Mouse (Mus musculus) MEL (cell line): ENCODE data around the gene Tbcb. TPM values are rescaled to one million over a fixed set of nuclear protein-coding genes. Genes with fewer than 3 reads are reported as not detected.
A peak's percentile ranks its signal among the peaks of the same experiment; 100 is the strongest.

ENCODE experiments used
- DNase-seq: peaks from one replicate; pipeline ENCODE4 v3.0.0; 2011; ENCODE audit warnings: low read depth, low spot score
- H3K27ac ChIP-seq: 2 replicates; pipeline ENCODE4 v1.5.1; 2012; ENCODE audit warnings: low read depth, mild to moderate bottlenecking, control low read depth, low read length, moderate library complexity; ENCODE audit not compliant: control insufficient read depth
- H3K27me3 ChIP-seq, 2 experiments: fragments of 150-350 bp in 1 of 2; sonication (generic) in 1 of 2; 2 replicates each; pipeline ENCODE4 v1.6.1; 2012; ENCODE audit warnings: low read length in 2 of 2, mild to moderate bottlenecking in 2 of 2, improper control_type of control experiment in 1 of 2, moderate library complexity in 1 of 2; ENCODE audit not compliant: insufficient read depth in 2 of 2, control insufficient read depth in 1 of 2
- H3K36me3 ChIP-seq, 2 experiments: 2 replicates each; pipeline ENCODE4 v1.6.1; 2012 to 2014; ENCODE audit warnings: low read length in 2 of 2, improper control_type of control experiment in 1 of 2, inconsistent platforms in 1 of 2, mild to moderate bottlenecking in 1 of 2; ENCODE audit not compliant: insufficient read depth in 2 of 2, control insufficient read depth in 1 of 2
- H3K4me1 ChIP-seq, 2 experiments: fragments of 150-350 bp in 1 of 2; sonication (generic) in 1 of 2; 2 replicates each; pipeline ENCODE4 v1.6.1; 2012; ENCODE audit warnings: low read length in 2 of 2, improper control_type of control experiment in 1 of 2, mild to moderate bottlenecking in 1 of 2; ENCODE audit not compliant: insufficient read depth in 2 of 2, control insufficient read depth in 1 of 2
- H3K4me3 ChIP-seq, 2 experiments: fragments of 150-350 bp in 1 of 2; sonication (generic) in 1 of 2; 2 replicates each; pipeline ENCODE4 v1.5.1; 2012; ENCODE audit warnings: low read depth in 2 of 2, low read length in 2 of 2, mild to moderate bottlenecking in 2 of 2, moderate library complexity in 2 of 2, control low read depth in 1 of 2, improper control_type of control experiment in 1 of 2; ENCODE audit not compliant: control insufficient read depth in 1 of 2, insufficient read depth in 1 of 2
- H3K79me2 ChIP-seq: 2 replicates; pipeline ENCODE4 v1.6.1; 2012; ENCODE audit warnings: mild to moderate bottlenecking, low read length, moderate library complexity; ENCODE audit not compliant: control insufficient read depth, poor library complexity, insufficient read depth
- H3K9ac ChIP-seq: 2 replicates; pipeline ENCODE4 v1.6.1; 2012; ENCODE audit warnings: low read depth, mild to moderate bottlenecking, control low read depth, low read length, moderate library complexity; ENCODE audit not compliant: control insufficient read depth, poor library complexity, severe bottlenecking
- H3K9me3 ChIP-seq: fragments of 150-350 bp; sonication (generic); replicated peaks from 2 replicates; pipeline ENCODE4 v1.6.1; 2012; ENCODE audit warnings: mild to moderate bottlenecking, low read length, improper control_type of control experiment, moderate library complexity; ENCODE audit not compliant: insufficient read depth
- CTCF ChIP-seq, 3 experiments: IDR thresholded peaks in 2 of 3; conservative IDR thresholded peaks in 1 of 3; 2 replicates each; pipeline ENCODE4 v1.5.1; 2011 to 2012; ENCODE audit warnings: low read length in 3 of 3, low read depth in 2 of 3, mild to moderate bottlenecking in 2 of 3, improper control_type of control experiment in 1 of 3, inconsistent platforms in 1 of 3, mixed read lengths in 1 of 3, moderate library complexity in 1 of 3; ENCODE audit not compliant: control insufficient read depth in 1 of 3, insufficient read depth in 1 of 3, poor library complexity in 1 of 3, severe bottlenecking in 1 of 3
- E2F4 ChIP-seq: IDR thresholded peaks from 2 replicates; pipeline ENCODE4 v1.6.1; 2011; ENCODE audit warnings: low read depth, low read length, improper control_type of control experiment, borderline replicate concordance
- ELF1 ChIP-seq: IDR thresholded peaks from 2 replicates; pipeline ENCODE4 v1.6.1; 2014; ENCODE audit warnings: low read depth, mild to moderate bottlenecking, inconsistent platforms, low read length, improper control_type of control experiment, moderate library complexity
- EP300 ChIP-seq, 2 experiments: IDR thresholded peaks; 2 replicates each; pipeline ENCODE4 v1.6.1; 2011; ENCODE audit warnings: improper control_type of control experiment in 2 of 2, low read length in 2 of 2, low read depth in 1 of 2, mild to moderate bottlenecking in 1 of 2
- ETS1 ChIP-seq: IDR thresholded peaks from 2 replicates; pipeline ENCODE4 v1.6.1; 2012; ENCODE audit warnings: low read depth, mild to moderate bottlenecking, inconsistent platforms, low read length, improper control_type of control experiment, moderate library complexity
- GATA1 ChIP-seq: IDR thresholded peaks from 2 replicates; pipeline ENCODE4 v1.6.1; 2011; ENCODE audit warnings: low read depth, low read length, improper control_type of control experiment
- HCFC1 ChIP-seq: IDR thresholded peaks from 2 replicates; pipeline ENCODE4 v1.6.1; 2012; ENCODE audit warnings: low read depth, mild to moderate bottlenecking, inconsistent platforms, low read length, improper control_type of control experiment, moderate library complexity
- JUND ChIP-seq: IDR thresholded peaks from 2 replicates; pipeline ENCODE4 v1.6.1; 2011; ENCODE audit warnings: low read depth, mild to moderate bottlenecking, improper control_type of control experiment, low read length
- KAT2A ChIP-seq: conservative IDR thresholded peaks from 2 replicates; pipeline ENCODE4 v1.6.1; 2012; ENCODE audit warnings: low read depth, low read length, improper control_type of control experiment, inconsistent platforms
- MAZ ChIP-seq: IDR thresholded peaks from 2 replicates; pipeline ENCODE4 v1.6.1; 2012; ENCODE audit warnings: low read depth, mild to moderate bottlenecking, inconsistent platforms, low read length, improper control_type of control experiment
- MXI1 ChIP-seq: IDR thresholded peaks from 2 replicates; pipeline ENCODE4 v1.6.1; 2011; ENCODE audit warnings: mild to moderate bottlenecking, low read depth, low read length, improper control_type of control experiment
- NELFE ChIP-seq: IDR thresholded peaks from 2 replicates; pipeline ENCODE4 v1.6.1; 2011; ENCODE audit warnings: low read depth, low read length, improper control_type of control experiment
- POLR2A ChIP-seq, 2 experiments: IDR thresholded peaks; 2 replicates each; pipeline ENCODE4 v1.6.1; 2011 to 2012; ENCODE audit warnings: low read length in 2 of 2, mild to moderate bottlenecking in 2 of 2, control low read depth in 1 of 2, improper control_type of control experiment in 1 of 2, low read depth in 1 of 2, moderate library complexity in 1 of 2; ENCODE audit not compliant: control insufficient read depth in 1 of 2, insufficient read depth in 1 of 2, poor library complexity in 1 of 2
- POLR2AphosphoS2 ChIP-seq: IDR thresholded peaks from 2 replicates; pipeline ENCODE4 v1.6.1; 2011; ENCODE audit warnings: low read length, improper control_type of control experiment
- RAD21 ChIP-seq: IDR thresholded peaks from 2 replicates; pipeline ENCODE4 v1.6.1; 2011; ENCODE audit warnings: mild to moderate bottlenecking, low read depth, low read length, improper control_type of control experiment
- RCOR1 ChIP-seq: IDR thresholded peaks from 2 replicates; pipeline ENCODE4 v1.6.1; 2012; ENCODE audit warnings: low read depth, mild to moderate bottlenecking, inconsistent platforms, low read length, improper control_type of control experiment
- SIN3A ChIP-seq: IDR thresholded peaks from 2 replicates; pipeline ENCODE4 v1.6.1; 2012; ENCODE audit warnings: low read length, improper control_type of control experiment, inconsistent platforms
- TBP ChIP-seq: IDR thresholded peaks from 2 replicates; pipeline ENCODE4 v1.8.0; 2011; ENCODE audit warnings: low read depth, low read length, improper control_type of control experiment
- TCF12 ChIP-seq: IDR thresholded peaks from 2 replicates; pipeline ENCODE4 v1.6.1; 2014; ENCODE audit warnings: low read depth, mild to moderate bottlenecking, inconsistent platforms, low read length, improper control_type of control experiment, moderate library complexity
- UBTF ChIP-seq: IDR thresholded peaks from 2 replicates; pipeline ENCODE4 v1.6.1; 2012; ENCODE audit warnings: low read depth, mild to moderate bottlenecking, inconsistent platforms, low read length, improper control_type of control experiment, moderate library complexity, borderline replicate concordance; ENCODE audit not compliant: insufficient read depth
- USF1 ChIP-seq: IDR thresholded peaks from 2 replicates; pipeline ENCODE4 v1.6.1; 2014; ENCODE audit warnings: low read depth, mild to moderate bottlenecking, inconsistent platforms, low read length, improper control_type of control experiment, moderate library complexity
- ZMIZ1 ChIP-seq: IDR thresholded peaks from 2 replicates; pipeline ENCODE4 v1.6.1; 2012; ENCODE audit warnings: low read depth, mild to moderate bottlenecking, inconsistent platforms, low read length, improper control_type of control experiment, moderate library complexity
- ZNF384 ChIP-seq: IDR thresholded peaks from 2 replicates; pipeline ENCODE4 v1.6.1; 2012; ENCODE audit warnings: low read depth, mild to moderate bottlenecking, inconsistent platforms, low read length, improper control_type of control experiment
- polyA plus RNA-seq, 2 experiments: library from polyadenylated mRNA; stranded (reverse) in 1 of 2; unstranded in 1 of 2; fragments of >175 nt in 1 of 2; fragments of >200 nt in 1 of 2; gene quantifications; 2 replicates each; pipeline versions ENCODE4 v1.2.1 to v1.2.4; 2012; ENCODE audit warnings: low replicate concordance in 2 of 2, low read depth in 1 of 2; ENCODE audit not compliant: insufficient read length in 2 of 2, insufficient read depth in 1 of 2, missing spikeins in 1 of 2
- total RNA-seq: library from RNA; depleted of rRNA; stranded (reverse); fragments of 300-350 nt; gene quantifications from 2 replicates; pipeline ENCODE4 v1.2.3, GENCODE M21; 2012

The Tbcb gene
- total and polyA plus RNA-seq, 3 experiments: 54.8 to 72.6 TPM; not detected in 1

DNA sequence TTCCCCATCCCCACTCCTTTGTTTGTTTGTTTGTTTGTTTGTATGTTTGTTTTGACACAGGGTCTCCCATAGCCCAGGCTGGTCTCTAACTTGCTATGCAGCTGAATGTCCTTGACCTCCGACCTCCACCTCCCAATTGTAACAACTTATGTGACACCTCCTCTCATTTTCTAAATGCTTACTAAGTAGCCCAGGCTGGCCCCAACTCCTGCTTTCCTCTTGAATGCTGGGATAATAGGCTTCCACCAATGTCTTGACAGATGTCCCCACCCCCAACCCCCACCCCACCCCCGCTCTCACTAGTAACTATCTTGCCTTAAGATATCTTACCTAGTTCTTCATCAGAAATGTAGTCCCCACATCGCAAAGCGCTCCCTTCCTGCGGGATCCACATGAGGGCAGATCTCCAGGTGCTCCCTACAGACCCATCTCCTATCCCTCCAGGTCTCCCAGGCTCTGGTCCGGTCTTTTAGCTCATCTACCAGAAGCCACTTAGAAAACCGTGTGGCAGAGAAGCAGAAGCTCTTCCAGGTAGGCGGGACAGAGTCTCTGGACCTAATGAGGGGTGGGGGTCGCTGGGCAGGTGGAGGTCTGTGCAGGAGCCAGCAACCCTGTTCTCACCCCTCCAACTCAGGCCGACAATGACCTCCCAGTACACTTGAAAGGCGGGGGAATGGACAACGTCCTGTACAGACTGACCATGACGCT lies 47.3 kb downstream of the Tbcb start:
- Histone ChIP-seq H3K4me3 (peak overlapping the region; percentile 40 to 41; a peak in 2 of 4 replicates), H3K9ac (peak overlapping the region; percentile 45; the same call in 1 of the 2 replicates), H3K4me1 (peaks cover 0 to 4% of the 10 kb centered on the region in 2 experiments; a peak in 1 of 4 replicates), H3K36me3 (peaks cover 0 to 3% of the 10 kb centered on the region in 2 experiments; a peak in 3 of 4 replicates), H3K27ac (no peak overlapping the region), H3K9me3 (no peaks in the 10 kb centered on the region), H3K27me3 (no peaks in the 10 kb centered on the region), H3K79me2 (no peaks in the 10 kb centered on the region)
- no peak for TF ChIP-seq E2F4
- no peak for TF ChIP-seq USF1
- no peak for TF ChIP-seq CTCF (IDR thresholded peaks at IDR 0.05 in 2 of 3, conservative IDR thresholded peaks at IDR 0.05 in 1 of 3; ENCODE audit: control insufficient read depth in 1 of 3, insufficient read depth in 1 of 3, low read depth in 2 of 3, low read length in 3 of 3, poor library complexity in 1 of 3, severe bottlenecking in 1 of 3)
- TF ChIP-seq MAZ: no peak
- no peak for TF ChIP-seq RAD21
- TF ChIP-seq JUND: no peak
- DNase-seq: no peak

- Histone ChIP-seq H3K4me3 (peak within 1 kb of the TSS; percentile 40 to 41; a peak in 3 of 4 replicates), H3K4me1 (peaks cover 0 to 4% of the 10 kb centered on the region in 2 experiments; a peak in 1 of 4 replicates), H3K79me2 (no peaks in the 10 kb centered on the region), H3K36me3 (peaks cover 0 to 3% of the 10 kb centered on the region in 2 experiments; a peak in 3 of 4 replicates), H3K27me3 (no peaks in the 10 kb centered on the region), H3K9me3 (no peaks in the 10 kb centered on the region), H3K27ac (0 out of 2 replicates have a peak within 1 kb of the TSS, but pooled peaks have one; percentile 9), H3K9ac (peak within 1 kb of the TSS; percentile 45)
- peak; percentile 97 for DNase-seq
- peak; percentile 15; the same call in 1 of the 2 replicates for TF ChIP-seq POLR2AphosphoS2
- no peak for TF ChIP-seq KAT2A
- peak; percentile 80 for TF ChIP-seq ETS1
- peak; percentile 66 to 73 for TF ChIP-seq EP300 (IDR thresholded peaks at IDR 0.05; ENCODE audit: low read depth in 1 of 2, low read length in 2 of 2)
- no peak for TF ChIP-seq CTCF (IDR thresholded peaks at IDR 0.05 in 2 of 3, conservative IDR thresholded peaks at IDR 0.05 in 1 of 3; ENCODE audit: control insufficient read depth in 1 of 3, insufficient read depth in 1 of 3, low read depth in 2 of 3, low read length in 3 of 3, poor library complexity in 1 of 3, severe bottlenecking in 1 of 3)
- TF ChIP-seq HCFC1: peak; percentile 34; the same call in 1 of the 2 replicates
- TF ChIP-seq ELF1: peak; percentile 82
- TF ChIP-seq GATA1: peak; percentile 99
- TF ChIP-seq TBP: no peak
- no peak for TF ChIP-seq NELFE
- TF ChIP-seq TCF12: peak; percentile 37; the same call in 1 of the 2 replicates
- 0 out of 2 replicates have a peak, but pooled peaks have one; percentile 25 for TF ChIP-seq MXI1
- peak; percentile 64 for TF ChIP-seq SIN3A
- TF ChIP-seq POLR2A (IDR thresholded peaks at IDR 0.05; ENCODE audit: control insufficient read depth in 1 of 2, insufficient read depth in 1 of 2, low read depth in 1 of 2, low read length in 2 of 2, poor library complexity in 1 of 2): peak in 1 of 2 experiments; percentile 70; a peak in 2 of 4 replicates
- TF ChIP-seq UBTF: no peak
- TF ChIP-seq ZNF384: peak; percentile 28; the same call in 1 of the 2 replicates
- 0 out of 2 replicates have a peak, but pooled peaks have one; percentile 40 for TF ChIP-seq ZMIZ1
- peak; percentile 60; the same call in 1 of the 2 replicates for TF ChIP-seq RCOR1
Observed at GRCm38 (mm10) chr7:30183879-30184289, 48.2 kb downstream of the Tbcb start, which contains the start of gene Cox7a1. Gene Cox7a1 (plus strand): TSS chr7:30184144.
